ENCODE assay signal across 27 mouse cellular contexts in the genomic region with DNA sequence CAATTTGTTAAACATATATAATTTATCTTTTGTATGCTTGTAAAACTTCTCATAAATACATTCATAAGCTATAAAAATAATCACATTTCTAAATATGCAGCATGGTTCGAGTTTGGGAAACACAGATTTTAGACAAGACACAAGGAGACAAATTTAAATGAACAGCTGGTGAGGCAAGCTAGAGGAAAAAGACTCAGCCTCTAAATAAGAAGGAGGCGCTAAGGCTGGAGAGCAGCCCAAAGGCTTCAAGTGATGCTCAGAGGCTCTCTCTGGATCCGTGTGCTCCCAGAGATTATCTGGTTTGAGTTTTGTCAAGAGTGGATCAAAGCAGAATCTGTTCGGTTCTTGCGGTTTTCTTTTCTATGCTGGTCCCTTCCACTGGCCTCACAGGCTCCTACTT.
A peak's percentile ranks its signal among the peaks of the same experiment; 100 is the strongest.
DNase-seq lines count a peak whose midpoint lies in the region; ATAC-seq lines count a peak whose summit lies in the region.
"Had no signal": no experiment of that assay in that cellular context is flagged by ENCODE, and none has a peak within 500 bp of the region (broad histone marks: within the 10 kb centered on the region; RNA-seq: fewer than 3 reads in every experiment).

No protein-coding gene starts in this region.

- H3K27ac ChIP-seq in midbrain, embryonic 11.5 days (ENCODE audit: low read depth, low read length) = no peak overlapping the region
- H3K27ac ChIP-seq: embryonic facial prominence, embryonic 12.5 days; forebrain, embryonic 12.5 days; gastrocnemius, adult 2 months; hindbrain, embryonic 15.5 days; layer of hippocampus, adult 2 months; limb, embryonic 10.5 days; liver, embryonic 15.5 days; lung, embryonic 15.5 days; midbrain, embryonic 15.5 days; neural tube, embryonic 12.5 days had no signal

- no peaks in the 10 kb centered on the region for H3K4me1 ChIP-seq in midbrain, embryonic 11.5 days (ENCODE audit: control insufficient read depth, insufficient read depth, low read length)
- H3K4me1 ChIP-seq: embryonic facial prominence, embryonic 12.5 days; forebrain, embryonic 12.5 days; hindbrain, embryonic 15.5 days; liver, embryonic 15.5 days; lung, embryonic 15.5 days; midbrain, embryonic 15.5 days; neural tube, embryonic 12.5 days had no signal

- H3K4me3 ChIP-seq in midbrain, embryonic 11.5 days (ENCODE audit: low read depth, low read length) = no peak overlapping the region
- H3K4me3 ChIP-seq: embryonic facial prominence, embryonic 12.5 days; forebrain, embryonic 12.5 days; gastrocnemius, adult 2 months; hindbrain, embryonic 15.5 days; layer of hippocampus, adult 2 months; limb, embryonic 10.5 days; liver, embryonic 15.5 days; lung, embryonic 15.5 days; midbrain, embryonic 15.5 days; neural tube, embryonic 12.5 days had no signal

- no peaks in the 10 kb centered on the region for H3K36me3 ChIP-seq in midbrain, embryonic 11.5 days (ENCODE audit: control insufficient read depth, insufficient read depth, low read length)
- H3K36me3 ChIP-seq: embryonic facial prominence, embryonic 12.5 days; forebrain, embryonic 12.5 days; hindbrain, embryonic 15.5 days; limb, embryonic 10.5 days; liver, embryonic 15.5 days; lung, embryonic 15.5 days; midbrain, embryonic 15.5 days; neural tube, embryonic 12.5 days had no signal

- no peak overlapping the region for H3K4me2 ChIP-seq in midbrain, embryonic 11.5 days
- H3K4me2 ChIP-seq: embryonic facial prominence, embryonic 12.5 days; forebrain, embryonic 12.5 days; heart, embryonic 11.5 days; hindbrain, embryonic 15.5 days; liver, embryonic 15.5 days; lung, embryonic 15.5 days; midbrain, embryonic 15.5 days; neural tube, embryonic 12.5 days had no signal

- no peak overlapping the region for H3K9ac ChIP-seq in midbrain, embryonic 11.5 days (ENCODE audit: low read length)
- H3K9ac ChIP-seq: embryonic facial prominence, embryonic 12.5 days; forebrain, embryonic 12.5 days; hindbrain, embryonic 15.5 days; liver, embryonic 15.5 days; lung, embryonic 15.5 days; midbrain, embryonic 15.5 days; neural tube, embryonic 12.5 days had no signal

- no peaks in the 10 kb centered on the region for H3K27me3 ChIP-seq in midbrain, embryonic 11.5 days (ENCODE audit: control insufficient read depth, insufficient read depth, low read length)
- H3K27me3 ChIP-seq: embryonic facial prominence, embryonic 12.5 days; forebrain, embryonic 12.5 days; hindbrain, embryonic 15.5 days; liver, embryonic 15.5 days; lung, embryonic 15.5 days; midbrain, embryonic 15.5 days; neural tube, embryonic 12.5 days had no signal

- H3K9me3 ChIP-seq in midbrain, embryonic 11.5 days (ENCODE audit: control insufficient read depth, low read length) = no peaks in the 10 kb centered on the region
- H3K9me3 ChIP-seq: embryonic facial prominence, embryonic 12.5 days; forebrain, embryonic 12.5 days; hindbrain, embryonic 15.5 days; limb, embryonic 10.5 days; liver, embryonic 15.5 days; lung, embryonic 15.5 days; midbrain, embryonic 15.5 days; neural tube, embryonic 12.5 days had no signal

- 88% methylated on average over 5 of the region's 5 CpGs for WGBS in midbrain, embryonic 11.5 days

- ATAC-seq in midbrain, embryonic 11.5 days (ENCODE audit: low FRiP score) = no peak
- ATAC-seq in activated CD4-positive, CD25-positive, alpha-beta regulatory T cell, adult 4 months = no peak
- ATAC-seq: CD4-positive, CD25-positive, alpha-beta regulatory T cell, adult 4 months; midbrain, embryonic 15.5 days had no signal

- peak; percentile 44 to 73 for DNase-seq in frontal cortex, adult 2 months (ENCODE audit: extremely low spot score in 1 of 2, low spot score in 1 of 2)
- DNase-seq in frontal cortex, postnatal 25 days (ENCODE audit: low spot score in 2 of 2) = no peak
- peak; percentile 40 for DNase-seq in left cerebral cortex, adult 11 months (ENCODE audit: low spot score)
- no peak for DNase-seq in left cerebral cortex, postnatal 4 days
- DNase-seq in right cerebral cortex, postnatal 10 days (ENCODE audit: low spot score in 2 of 2) = peak; percentile 67 to 81
- DNase-seq in embryo, embryonic 10 days (ENCODE audit: low spot score) = no peak
- DNase-seq in midbrain, embryonic 11.5 days (ENCODE audit: low spot score, missing footprints) = no peak
- DNase-seq: cerebellum, adult 11-12 months; cerebellum, postnatal 10 days; gastrocnemius, adult 2 months; kidney, adult 9 months; kidney, postnatal 14 days; liver; lung, postnatal 36 days; thymus, postnatal 25 days had no signal

- intact Hi-C loops in left cerebral cortex, postnatal 4 days (cut with DNase I) = no loop called here

Comparison
In these comparisons a context has a peak if more than half of its experiments do, and no peak if none do; other contexts are left out.
1. DNase-seq: peak in frontal cortex, adult 2 months (2 of 2), left cerebral cortex, adult 11 months (single experiment) and right cerebral cortex, postnatal 10 days (2 of 2); none in frontal cortex, postnatal 25 days (0 of 2), left cerebral cortex, postnatal 4 days (single experiment), embryo, embryonic 10 days (single experiment) and midbrain, embryonic 11.5 days (single experiment).